Mouse (Mus musculus) ES-E14 (cell line): ENCODE measurements around the gene Hmox1.

Experiments used
- MAFK ChIP-seq: IDR thresholded peaks from 2 replicates; pipeline ENCODE4 v1.6.1; 2014; ENCODE audit warnings: mild to moderate bottlenecking, low read depth, low read length, inconsistent platforms; ENCODE audit not compliant: insufficient read depth
- ZC3H11A ChIP-seq: IDR thresholded peaks from 2 replicates; pipeline ENCODE4 v1.6.1; 2012; ENCODE audit warnings: low read depth, mild to moderate bottlenecking, inconsistent platforms, low read length, borderline replicate concordance
- ZNF384 ChIP-seq: IDR thresholded peaks from 2 replicates; pipeline ENCODE4 v1.6.1; 2012; ENCODE audit warnings: low read depth, low read length, inconsistent platforms

GRCm38 (mm10) chr8:75084382-75085064, 8.9 kb upstream of the Hmox1 start:
- TF ChIP-seq MAFK (no peak), ZC3H11A (no peak), ZNF384 (no peak)
